Mouse (Mus musculus) Patski (cell line): ENCODE measurements around the gene Olfr1368. TPM values are rescaled to one million over a fixed set of nuclear protein-coding genes. Genes with fewer than 3 reads are reported as not detected.
A peak's percentile ranks its signal among the peaks of the same experiment; 100 is the strongest.
"Not testable (repeated sequence)": the region's sequence is repeated elsewhere in the genome, so short reads cannot be mapped to it uniquely, and the experiment has no call there.

Experiments used
- ATAC-seq: fragments of 100-300 bp; one replicate; pipeline ENCODE4 v1.8.0; 2021
- CTCF ChIA-PET: fragments of 350-600 bp; sonication (Branson Sonifier 250); formaldehyde crosslinking; loops from one replicate; lab custom pipeline; 2022; ENCODE audit warnings: inconsistent platforms; lab: Charles Lee
- POLR2A ChIA-PET: fragments of 350-600 bp; sonication (Branson Sonifier 250); formaldehyde crosslinking; loops from one replicate; lab custom pipeline; 2022; ENCODE audit warnings: antibody characterized with exemption, inconsistent platforms; lab: Charles Lee
- DNase-seq: peaks from one replicate; pipeline ENCODE4 v3.0.0-alpha.2; 2011; ENCODE audit warnings: low read depth, low spot score
- H3K27me3 ChIP-seq: fragments of 371-371 bp; one replicate; pipeline ENCODE4 v1.5.1; 2021
- CTCF ChIP-seq: fragments of 100-300 bp; IDR thresholded peaks from one replicate; pipeline ENCODE4 v1.5.1; 2021
- in situ Hi-C: fragments of 300-500 bp; cut with MboI; formaldehyde crosslinking; loops from 3 replicates; pipeline ENCODE4 v1.11.1; 2018; ENCODE audit warnings: low pct_unique_long_range_greater_than_20kb, mixed read lengths
- polyA plus RNA-seq: library from polyadenylated mRNA; unstranded; gene quantifications from one replicate; pipeline ENCODE4 v1.2.3, GENCODE M21; 2021

Gene Olfr1368
- polyA plus RNA-seq, 1 experiment from 2014 or later, result not detected

- DNase-seq (no peak), ATAC-seq (peak; percentile 63)
- POLR2A ChIA-PET, result no interaction called here
- peak; percentile 94 for TF ChIP-seq CTCF
- CTCF ChIA-PET, result interaction anchor here (1.0 to 3.9 kb wide), 3 partner anchors 10 to 41 kb away, joined by 3 to 12 read pairs (median 7); no protein-coding TSS in a partner anchor
- in situ Hi-C loops, result loop anchor here (5.0 to 25.0 kb wide), 2 partner anchors 847 to 1797 kb away; no protein-coding TSS in a partner anchor
- H3K27me3 ChIP-seq, result peaks cover 6% of the 10 kb centered on the region
Observed at GRCm38 (mm10) chr13:21158785-21159474, 13.3 kb upstream of the Olfr1368 start.

GRCm38 (mm10) chr13:21158071-21158470 lies 12.4 kb upstream of the Olfr1368 start:
- in situ Hi-C loops, result loop anchor here (5.0 to 25.0 kb wide), 2 partner anchors 846 to 1796 kb away; no protein-coding TSS in a partner anchor
- no peak for ATAC-seq
- peaks cover 10% of the 10 kb centered on the region for H3K27me3 ChIP-seq
- no peak for DNase-seq
- CTCF ChIA-PET, result interaction anchor here (1.4 to 3.9 kb wide), 2 partner anchors 11 to 15 kb away, joined by 7 to 12 read pairs; no protein-coding TSS in a partner anchor
- TF ChIP-seq CTCF, result no peak
- POLR2A ChIA-PET, result no interaction called here

- ATAC-seq (no peak), DNase-seq (no peak)
- CTCF ChIA-PET, result no interaction called here
- no peak for TF ChIP-seq CTCF
- H3K27me3 ChIP-seq, result peaks cover 10% of the 10 kb centered on the region
- POLR2A ChIA-PET, result no interaction called here
- in situ Hi-C loops, result loop anchor here (5.0 to 25.0 kb wide), 2 partner anchors 844 to 1794 kb away; no protein-coding TSS in a partner anchor
Observed at GRCm38 (mm10) chr13:21155888-21156287, 10.2 kb upstream of the Olfr1368 start.

GRCm38 (mm10) chr13:21142421-21142820 lies 3.2 kb downstream of the Olfr1368 start:
- no peak for TF ChIP-seq CTCF
- in situ Hi-C loops, result no loop called here
- ATAC-seq, result no peak
- DNase-seq, result no peak
- ChIA-PET POLR2A (no interaction called here), CTCF (no interaction called here)
- H3K27me3 ChIP-seq, result peaks cover 3% of the 10 kb centered on the region

GRCm38 (mm10) chr13:21129339-21129738 lies 16.3 kb downstream of the Olfr1368 start, which contains the start of gene Olfr263:
TSS of gene Olfr263 (plus strand) at chr13:21129639.
- ATAC-seq, H3K27me3 ChIP-seq, POLR2A ChIA-PET, DNase-seq, CTCF ChIA-PET, in situ Hi-C loops: not testable (repeated sequence)

- H3K27me3 ChIP-seq, result no peaks in the 10 kb centered on the region
- in situ Hi-C loops, result no loop called here
- TF ChIP-seq CTCF, result no peak
- ATAC-seq (no peak), DNase-seq (no peak)
- CTCF ChIA-PET, result no interaction called here
- POLR2A ChIA-PET, result no interaction called here
Observed at GRCm38 (mm10) chr13:21114121-21114520, 31.5 kb downstream of the Olfr1368 start.

- CTCF ChIA-PET, in situ Hi-C loops, H3K27me3 ChIP-seq, ATAC-seq, DNase-seq, POLR2A ChIA-PET: not testable (repeated sequence)
Observed at GRCm38 (mm10) chr13:21111183-21111582, 34.5 kb downstream of the Olfr1368 start, which contains the start of gene Olfr1369-ps1. TSS of gene Olfr1369-ps1 (plus strand) at chr13:21111483.

- no peak for DNase-seq
- H3K27me3 ChIP-seq, result no peaks in the 10 kb centered on the region
- ChIA-PET POLR2A (no interaction called here), CTCF (no interaction called here)
- no peak for TF ChIP-seq CTCF
- no peak for ATAC-seq
- in situ Hi-C loops, result no loop called here
Observed at GRCm38 (mm10) chr13:21110441-21110840, 35.2 kb downstream of the Olfr1368 start.

GRCm38 (mm10) chr13:21109759-21110158 lies 35.9 kb downstream of the Olfr1368 start:
- DNase-seq (no peak), ATAC-seq (no peak)
- in situ Hi-C loops, result no loop called here
- no peaks in the 10 kb centered on the region for H3K27me3 ChIP-seq
- TF ChIP-seq CTCF, result no peak
- ChIA-PET POLR2A (no interaction called here), CTCF (no interaction called here)

Other genes with a start within 250 kb of the Olfr1368 start
- gene Olfr1370, start 70.9 kb downstream of the Olfr1368 start, polyA plus RNA-seq, result not detected
- gene Olfr1369-ps1, start 34.4 kb downstream of the Olfr1368 start, polyA plus RNA-seq, result 0.08 TPM
- not detected for gene Olfr263, start 16.2 kb downstream of the Olfr1368 start, polyA plus RNA-seq
- 57.8 TPM for gene Trim27, start 33.6 kb upstream of the Olfr1368 start, polyA plus RNA-seq
- not detected for gene Gpx5, start 146.9 kb upstream of the Olfr1368 start, polyA plus RNA-seq
- not detected for gene Gpx6, start 166.3 kb upstream of the Olfr1368 start, polyA plus RNA-seq
- not detected for gene Olfr1367, start 201.0 kb upstream of the Olfr1368 start, polyA plus RNA-seq
- gene Zscan12, start 217.0 kb upstream of the Olfr1368 start, polyA plus RNA-seq, result 10.4 TPM